Mouse (Mus musculus): ENCODE data around the gene Hdac7. TPM values are rescaled to one million over a fixed set of nuclear protein-coding genes. Genes with fewer than 3 reads are reported as not detected.

Gene Hdac7
- polyA plus RNA-seq, 1 experiment from 2014 or later: 33.0 TPM

GRCm38 (mm10) chr15:97784561-97785161 is 59.6 kb downstream of the Hdac7 start:
- peak; percentile 57 for ATAC-seq (ENCODE audit: insufficient number of reproducible peaks, insufficient read depth, low FRiP score, low read depth)
- Histone ChIP-seq H3K4me1 (ENCODE audit: control insufficient read depth, insufficient read depth, low read length) (peaks cover 19% of the 10 kb centered on the region; the same call in 1 of the 2 replicates), H3K9me3 (ENCODE audit: control insufficient read depth, low read depth, low read length) (no peaks in the 10 kb centered on the region), H3K9ac (replicated peaks; ENCODE audit: low read depth, low read length) (peak overlapping the region; percentile 65), H3K27me3 (ENCODE audit: control insufficient read depth, insufficient read depth, low read length) (no peaks in the 10 kb centered on the region), H3K36me3 (ENCODE audit: control insufficient read depth, insufficient read depth, low read length) (no peaks in the 10 kb centered on the region), H3K4me2 (replicated peaks; ENCODE audit: low read depth, low read length) (peak overlapping the region; percentile 92), H3K27ac (ENCODE audit: low read length) (0 out of 2 replicates have a peak overlapping the region, but pooled peaks have one; percentile 1), H3K4me3 (ENCODE audit: low read depth, low read length) (peak overlapping the region; percentile 56)
- 4% methylated on average over 45 of the region's 45 CpGs for whole genome bisulfite sequencing

- Histone ChIP-seq H3K27ac (ENCODE audit: low read length) (0 out of 2 replicates have a peak overlapping the region, but pooled peaks have one; percentile 1), H3K4me1 (ENCODE audit: control insufficient read depth, insufficient read depth, low read length) (peaks cover 18% of the 10 kb centered on the region; the same call in 1 of the 2 replicates), H3K9ac (replicated peaks; ENCODE audit: low read depth, low read length) (peak overlapping the region; percentile 65), H3K27me3 (ENCODE audit: control insufficient read depth, insufficient read depth, low read length) (no peaks in the 10 kb centered on the region), H3K9me3 (ENCODE audit: control insufficient read depth, low read depth, low read length) (no peaks in the 10 kb centered on the region), H3K4me3 (ENCODE audit: low read depth, low read length) (peak overlapping the region; percentile 56), H3K36me3 (ENCODE audit: control insufficient read depth, insufficient read depth, low read length) (no peaks in the 10 kb centered on the region), H3K4me2 (replicated peaks; ENCODE audit: low read depth, low read length) (peak overlapping the region; percentile 92)
- peak; percentile 87 for ATAC-seq (ENCODE audit: insufficient number of reproducible peaks, insufficient read depth, low FRiP score, low read depth)
- 3% methylated on average over 34 of the region's 39 CpGs for WGBS
Observed at GRCm38 (mm10) chr15:97784092-97784559, 60.2 kb downstream of the Hdac7 start.

DNA sequence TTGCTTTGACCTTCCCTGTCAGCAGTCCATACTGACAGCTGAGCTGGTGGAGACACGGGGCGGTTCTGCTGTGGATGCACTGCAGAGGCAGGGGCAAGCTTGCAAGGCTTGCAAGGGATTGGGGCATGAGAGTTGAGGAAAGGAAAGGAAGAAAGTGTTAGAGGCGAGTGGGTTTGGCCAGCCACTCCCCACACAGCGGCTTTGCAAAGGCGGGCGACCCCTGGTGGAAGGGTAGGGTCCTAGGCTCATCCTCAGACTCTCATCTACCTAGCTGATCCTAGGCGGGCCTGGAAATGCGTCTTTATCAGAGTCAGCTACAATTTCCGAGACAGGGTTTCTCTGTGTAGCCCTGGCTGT is 61.6 kb downstream of the Hdac7 start:
- Histone ChIP-seq H3K4me1 (ENCODE audit: control insufficient read depth, insufficient read depth, low read length) (peaks cover 9% of the 10 kb centered on the region; the same call in 1 of the 2 replicates), H3K36me3 (ENCODE audit: control insufficient read depth, insufficient read depth, low read length) (no peaks in the 10 kb centered on the region), H3K27me3 (ENCODE audit: control insufficient read depth, insufficient read depth, low read length) (no peaks in the 10 kb centered on the region), H3K4me2 (replicated peaks; ENCODE audit: low read depth, low read length) (peak overlapping the region; percentile 33), H3K4me3 (ENCODE audit: low read depth, low read length) (no peak overlapping the region), H3K9ac (replicated peaks; ENCODE audit: low read depth, low read length) (no peak overlapping the region), H3K27ac (ENCODE audit: low read length) (peak overlapping the region; percentile 71), H3K9me3 (ENCODE audit: control insufficient read depth, low read depth, low read length) (no peaks in the 10 kb centered on the region)
- peak; percentile 17; the same call in 1 of the 2 replicates for ATAC-seq (ENCODE audit: insufficient number of reproducible peaks, insufficient read depth, low FRiP score, low read depth)
- 8% methylated on average over 9 of the region's 9 CpGs for WGBS

DNA sequence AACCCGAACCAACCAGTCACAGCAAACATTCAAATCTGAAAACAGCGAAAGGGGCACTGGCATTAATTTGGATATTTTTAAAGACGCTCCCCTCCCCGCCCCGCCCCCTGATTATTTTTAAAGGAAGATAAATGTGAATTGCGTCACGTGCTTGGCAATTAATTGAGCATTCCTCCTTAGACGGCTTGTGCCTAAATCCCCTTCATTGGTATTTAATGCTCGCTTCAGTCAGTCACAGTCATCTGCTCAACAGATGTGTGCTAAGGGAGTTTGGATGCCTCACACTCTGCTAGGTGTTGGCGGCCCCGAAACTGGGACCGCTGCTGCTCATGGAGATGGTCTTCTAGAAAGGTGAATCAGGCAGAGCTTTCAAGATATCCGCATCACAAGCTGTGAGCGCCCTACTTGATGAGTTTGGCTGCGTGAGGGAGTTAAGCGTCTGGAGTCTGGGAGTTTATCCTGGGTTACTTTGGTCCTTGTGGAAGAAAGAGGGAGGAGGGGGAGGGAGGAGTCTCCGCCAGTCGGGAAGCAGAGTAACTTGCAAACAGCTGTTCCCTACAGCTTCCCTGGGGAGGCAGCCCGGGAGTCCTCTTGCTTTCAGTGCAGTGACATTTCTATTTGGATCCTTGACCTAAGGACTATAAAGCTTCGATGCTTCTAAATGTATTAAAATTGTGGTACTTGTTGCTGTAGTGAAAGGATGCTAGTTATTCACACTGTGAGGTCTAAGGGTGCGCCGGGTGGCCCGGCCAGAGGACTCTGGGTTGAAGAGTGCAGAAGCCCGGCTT is 62.1 kb downstream of the Hdac7 start:
- Histone ChIP-seq H3K27me3 (ENCODE audit: control insufficient read depth, insufficient read depth, low read length) (no peaks in the 10 kb centered on the region), H3K9me3 (ENCODE audit: control insufficient read depth, low read depth, low read length) (no peaks in the 10 kb centered on the region), H3K9ac (replicated peaks; ENCODE audit: low read depth, low read length) (no peak overlapping the region), H3K36me3 (ENCODE audit: control insufficient read depth, insufficient read depth, low read length) (no peaks in the 10 kb centered on the region), H3K4me2 (replicated peaks; ENCODE audit: low read depth, low read length) (peak overlapping the region; percentile 33), H3K27ac (ENCODE audit: low read length) (peak overlapping the region; percentile 71), H3K4me3 (ENCODE audit: low read depth, low read length) (no peak overlapping the region), H3K4me1 (ENCODE audit: control insufficient read depth, insufficient read depth, low read length) (peaks cover 9% of the 10 kb centered on the region; the same call in 1 of the 2 replicates)
- ATAC-seq (ENCODE audit: insufficient number of reproducible peaks, insufficient read depth, low FRiP score, low read depth): peak; percentile 5; the same call in 1 of the 2 replicates
- WGBS: 7% methylated on average over 24 of the region's 24 CpGs

DNA sequence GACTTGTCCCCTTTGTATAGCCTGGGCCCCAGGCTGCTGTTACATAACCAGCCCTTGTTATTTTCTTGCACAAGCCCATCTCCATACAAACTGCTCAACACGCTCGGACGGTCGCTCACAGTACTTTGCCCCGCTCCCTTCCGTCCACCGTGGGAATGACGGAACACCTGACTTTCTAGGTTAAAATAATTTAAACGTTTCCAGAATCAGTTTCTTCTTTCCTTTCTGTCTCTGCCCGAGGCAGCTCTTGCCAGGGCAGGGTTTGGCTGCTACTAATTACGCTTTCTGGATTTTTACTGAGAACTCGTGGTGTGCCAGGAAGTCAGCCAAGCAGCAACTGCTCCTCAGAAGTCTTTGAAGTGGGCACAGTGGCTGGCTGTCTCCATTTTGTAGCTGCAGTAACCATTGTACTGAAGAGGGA is 63.7 kb downstream of the Hdac7 start:
- Histone ChIP-seq H3K9me3 (ENCODE audit: control insufficient read depth, low read depth, low read length) (no peaks in the 10 kb centered on the region), H3K27ac (ENCODE audit: low read length) (no peak overlapping the region), H3K4me1 (ENCODE audit: control insufficient read depth, insufficient read depth, low read length) (peaks cover 13% of the 10 kb centered on the region; the same call in 1 of the 2 replicates), H3K4me3 (ENCODE audit: low read depth, low read length) (no peak overlapping the region), H3K9ac (replicated peaks; ENCODE audit: low read depth, low read length) (no peak overlapping the region), H3K27me3 (ENCODE audit: control insufficient read depth, insufficient read depth, low read length) (no peaks in the 10 kb centered on the region), H3K4me2 (replicated peaks; ENCODE audit: low read depth, low read length) (no peak overlapping the region), H3K36me3 (ENCODE audit: control insufficient read depth, insufficient read depth, low read length) (no peaks in the 10 kb centered on the region)
- 80% methylated on average over 12 of the region's 12 CpGs for WGBS
- ATAC-seq (ENCODE audit: insufficient number of reproducible peaks, insufficient read depth, low FRiP score, low read depth): no peak

DNA sequence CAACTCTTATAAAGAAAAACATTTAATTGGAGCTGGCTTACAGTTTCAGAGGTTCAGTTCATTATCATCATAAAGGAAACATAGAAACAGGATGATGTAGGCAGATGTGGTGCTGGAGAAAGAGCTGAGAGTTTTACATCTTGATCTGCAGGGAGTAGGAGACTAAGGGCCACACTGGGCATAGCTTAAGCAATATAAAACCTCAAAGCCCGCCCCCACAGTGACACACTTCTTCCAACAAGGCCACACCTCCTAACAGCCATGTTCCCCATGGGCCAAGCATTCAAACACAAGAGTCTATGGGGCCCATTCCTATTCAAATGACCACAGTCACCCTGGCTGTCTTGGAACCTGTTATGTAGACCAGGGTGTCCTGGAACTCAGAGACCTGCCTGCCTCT is 64.7 kb downstream of the Hdac7 start:
- peaks cover 13% of the 10 kb centered on the region; the same call in 1 of the 2 replicates for H3K4me1 ChIP-seq (ENCODE audit: control insufficient read depth, insufficient read depth, low read length)
- no peak overlapping the region for H3K9ac ChIP-seq (replicated peaks; ENCODE audit: low read depth, low read length)
- WGBS: 90% methylated on average over 1 of the region's 1 CpGs

DNA sequence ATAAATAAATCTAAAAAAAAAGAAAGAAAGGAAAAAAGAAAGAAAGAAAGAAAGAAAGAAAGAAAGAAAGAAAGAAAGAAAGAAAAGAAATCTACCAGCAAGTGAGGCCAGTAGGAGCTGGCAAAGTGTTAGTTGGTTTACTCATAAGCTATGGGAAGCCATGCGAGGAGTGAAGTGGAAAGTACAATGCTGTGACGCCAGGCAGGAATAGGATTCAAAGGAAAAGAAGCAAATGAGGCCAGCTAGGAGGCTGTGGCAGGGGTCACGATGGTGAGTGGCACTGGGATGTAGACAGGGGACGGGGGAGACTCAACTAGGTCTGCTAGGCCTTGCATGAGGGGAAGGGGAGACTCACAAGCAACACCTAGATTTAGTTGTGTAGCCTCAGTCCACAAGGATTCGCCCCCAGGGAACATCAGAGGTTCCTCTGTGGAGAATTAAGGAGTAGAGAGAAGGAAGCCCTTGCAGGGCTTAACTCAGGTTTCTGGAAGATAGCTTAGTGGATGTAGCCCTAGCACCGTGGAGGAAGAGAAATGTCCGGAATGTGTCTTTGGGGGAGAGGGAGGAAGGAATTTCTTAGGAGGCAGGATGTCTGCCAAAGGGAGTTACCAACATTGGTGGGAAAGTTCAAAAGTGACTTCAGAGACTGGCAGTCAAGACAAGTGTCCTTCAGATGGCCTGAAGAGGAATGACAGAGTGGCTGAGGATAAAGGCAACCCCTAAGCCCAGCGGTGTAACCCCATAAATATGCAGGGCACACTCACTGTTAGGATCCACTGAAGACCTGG is 65.8 kb downstream of the Hdac7 start, which contains the start of gene Slc48a1:
TSS of gene Slc48a1 (plus strand) at position 210 of the 788 bp plus-strand sequence.
- no peaks in the 10 kb centered on the region for H3K27me3 ChIP-seq (ENCODE audit: control insufficient read depth, insufficient read depth, low read length)
- H3K4me2 ChIP-seq (replicated peaks; ENCODE audit: low read depth, low read length): no peak within 1 kb of the TSS
- H3K4me1 ChIP-seq (ENCODE audit: control insufficient read depth, insufficient read depth, low read length): peaks cover 19% of the 10 kb centered on the region; the same call in 1 of the 2 replicates
- 57% methylated on average over 8 of the region's 8 CpGs for WGBS
- no peaks in the 10 kb centered on the region for H3K9me3 ChIP-seq (ENCODE audit: control insufficient read depth, low read depth, low read length)
- H3K9ac ChIP-seq (replicated peaks; ENCODE audit: low read depth, low read length): no peak within 1 kb of the TSS
- no peak within 1 kb of the TSS for H3K4me3 ChIP-seq (ENCODE audit: low read depth, low read length)
- peak within 1 kb of the TSS; percentile 41; the same call in 1 of the 2 replicates for H3K27ac ChIP-seq (ENCODE audit: low read length)
- H3K36me3 ChIP-seq (ENCODE audit: control insufficient read depth, insufficient read depth, low read length): no peaks in the 10 kb centered on the region
- no peak for ATAC-seq (ENCODE audit: insufficient number of reproducible peaks, insufficient read depth, low FRiP score, low read depth)

More for the DNA sequence above, 64.7 kb downstream of the Hdac7 start:
- no peak overlapping the region for H3K4me2 ChIP-seq (replicated peaks; ENCODE audit: low read depth, low read length)
- no peak for ATAC-seq (ENCODE audit: insufficient number of reproducible peaks, insufficient read depth, low FRiP score, low read depth)
- H3K9me3 ChIP-seq (ENCODE audit: control insufficient read depth, low read depth, low read length): no peaks in the 10 kb centered on the region
- H3K4me3 ChIP-seq (ENCODE audit: low read depth, low read length): no peak overlapping the region
- H3K27me3 ChIP-seq (ENCODE audit: control insufficient read depth, insufficient read depth, low read length): no peaks in the 10 kb centered on the region
- H3K27ac ChIP-seq (ENCODE audit: low read length): no peak overlapping the region
- no peaks in the 10 kb centered on the region for H3K36me3 ChIP-seq (ENCODE audit: control insufficient read depth, insufficient read depth, low read length)

DNA sequence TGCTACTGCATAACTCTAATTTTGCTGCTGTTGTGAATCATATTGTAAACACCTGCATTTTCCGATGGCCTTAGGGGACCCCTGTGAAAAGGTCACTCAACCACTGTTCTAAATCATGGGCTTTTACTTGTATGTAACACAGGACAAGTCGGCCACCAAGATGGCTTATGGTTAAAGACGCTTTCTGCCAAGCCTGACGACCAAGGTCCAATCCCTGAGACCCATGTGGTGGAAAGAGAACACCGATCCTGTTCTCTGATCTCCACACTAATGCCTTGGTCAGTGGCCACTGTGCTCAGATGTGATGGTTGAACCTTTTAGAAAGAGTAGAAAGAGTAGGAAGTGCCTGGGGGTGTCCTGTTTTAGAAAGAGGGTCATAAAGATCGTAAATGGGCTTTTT is 67.4 kb downstream of the Hdac7 start:
- 81% methylated on average over 6 of the region's 6 CpGs for whole genome bisulfite sequencing
- H3K27me3 ChIP-seq (ENCODE audit: control insufficient read depth, insufficient read depth, low read length): no peaks in the 10 kb centered on the region
- no peak for ATAC-seq (ENCODE audit: insufficient number of reproducible peaks, insufficient read depth, low FRiP score, low read depth)
- H3K9ac ChIP-seq (replicated peaks; ENCODE audit: low read depth, low read length): no peak overlapping the region
- peaks cover 20% of the 10 kb centered on the region for H3K4me1 ChIP-seq (ENCODE audit: control insufficient read depth, insufficient read depth, low read length)
- H3K4me2 ChIP-seq (replicated peaks; ENCODE audit: low read depth, low read length): no peak overlapping the region
- H3K9me3 ChIP-seq (ENCODE audit: control insufficient read depth, low read depth, low read length): no peaks in the 10 kb centered on the region
- H3K27ac ChIP-seq (ENCODE audit: low read length): no peak overlapping the region
- no peak overlapping the region for H3K4me3 ChIP-seq (ENCODE audit: low read depth, low read length)
- no peaks in the 10 kb centered on the region for H3K36me3 ChIP-seq (ENCODE audit: control insufficient read depth, insufficient read depth, low read length)

Data from stomach, embryonic 14.5 days (tissue).